10 mouse cellular contexts compared by ENCODE assay signal in genomic region chr15:77213829-77214228, GRCm38 (mm10).
A peak's percentile ranks its signal among the peaks of the same experiment; 100 is the strongest.
DNase-seq lines count a peak whose midpoint lies in the region; ATAC-seq and TF ChIP-seq lines count a peak whose summit lies in the region.
"Had no signal": no experiment of that assay in that cellular context is flagged by ENCODE, and none has a peak within 500 bp of the region (broad histone marks: within the 10 kb centered on the region; RNA-seq: fewer than 3 reads in every experiment).

No protein-coding gene starts in this region.

- peak overlapping the region; percentile 40 for H3K27ac ChIP-seq in hindbrain, embryonic 12.5 days
- no peak overlapping the region for H3K27ac ChIP-seq in hindbrain, embryonic 16.5 days (ENCODE audit: low read depth, low read length)
- H3K27ac ChIP-seq in heart, embryonic 15.5 days: peak overlapping the region; percentile 89
- H3K27ac ChIP-seq in limb, embryonic 15.5 days: peak overlapping the region; percentile 76
- H3K27ac ChIP-seq in left cerebral cortex, adult 2 months: no peak overlapping the region
- no peak overlapping the region for H3K27ac ChIP-seq in forebrain, embryonic 16.5 days (ENCODE audit: low read length)
- H3K27ac ChIP-seq: macrophage had no signal

- WGBS in hindbrain, embryonic 12.5 days: 52% methylated on average over 5 of the region's 5 CpGs
- 50% methylated on average over 5 of the region's 5 CpGs for WGBS in hindbrain, embryonic 16.5 days
- WGBS in heart, embryonic 15.5 days: 28% methylated on average over 5 of the region's 5 CpGs
- 18% methylated on average over 5 of the region's 5 CpGs for WGBS in limb, embryonic 15.5 days
- WGBS in forebrain, embryonic 16.5 days: 54% methylated on average over 5 of the region's 5 CpGs

- no peak overlapping the region for H3K4me2 ChIP-seq in hindbrain, embryonic 12.5 days (replicated peaks)
- no peak overlapping the region for H3K4me2 ChIP-seq in hindbrain, embryonic 16.5 days (ENCODE audit: low read length)
- 0 out of 2 replicates have a peak overlapping the region, but pooled peaks have one; percentile 11 for H3K4me2 ChIP-seq in heart, embryonic 15.5 days
- H3K4me2 ChIP-seq in limb, embryonic 15.5 days: no peak overlapping the region
- no peak overlapping the region for H3K4me2 ChIP-seq in forebrain, embryonic 16.5 days (ENCODE audit: low read length)

- H3K4me3 ChIP-seq in hindbrain, embryonic 12.5 days: no peak overlapping the region
- H3K4me3 ChIP-seq in hindbrain, embryonic 16.5 days (ENCODE audit: low read length): no peak overlapping the region
- no peak overlapping the region for H3K4me3 ChIP-seq in heart, embryonic 15.5 days
- no peak overlapping the region for H3K4me3 ChIP-seq in limb, embryonic 15.5 days
- H3K4me3 ChIP-seq in left cerebral cortex, adult 2 months: no peak overlapping the region
- H3K4me3 ChIP-seq in forebrain, embryonic 16.5 days (replicated peaks; ENCODE audit: low read length): no peak overlapping the region

- H3K4me1 ChIP-seq in hindbrain, embryonic 12.5 days: peaks cover 39% of the 10 kb centered on the region
- peaks cover 11% of the 10 kb centered on the region for H3K4me1 ChIP-seq in hindbrain, embryonic 16.5 days (ENCODE audit: control insufficient read depth, insufficient read depth, low read depth, low read length)
- peaks cover 82% of the 10 kb centered on the region for H3K4me1 ChIP-seq in heart, embryonic 15.5 days (replicated peaks)
- H3K4me1 ChIP-seq in limb, embryonic 15.5 days: peaks cover 54% of the 10 kb centered on the region
- 0 out of 2 replicates have a peak, but pooled peaks cover 3% of the 10 kb centered on the region for H3K4me1 ChIP-seq in forebrain, embryonic 16.5 days (replicated peaks; ENCODE audit: control insufficient read depth, insufficient read depth, low read length)

- no peak for TF ChIP-seq CTCF in brain, embryonic 14.5 days (IDR thresholded peaks at IDR 0.05; ENCODE audit: borderline replicate concordance, extremely low read depth, insufficient read depth, insufficient read length)
- no peak for TF ChIP-seq CTCF in left cerebral cortex, adult 2 months (IDR thresholded peaks at IDR 0.05)

- no peaks in the 10 kb centered on the region for H3K27me3 ChIP-seq in hindbrain, embryonic 12.5 days
- H3K27me3 ChIP-seq in hindbrain, embryonic 16.5 days (replicated peaks; ENCODE audit: control insufficient read depth, insufficient read depth, low read length): no peaks in the 10 kb centered on the region
- no peaks in the 10 kb centered on the region for H3K27me3 ChIP-seq in heart, embryonic 15.5 days
- no peaks in the 10 kb centered on the region for H3K27me3 ChIP-seq in limb, embryonic 15.5 days
- H3K27me3 ChIP-seq in forebrain, embryonic 16.5 days (replicated peaks; ENCODE audit: control insufficient read depth, insufficient read depth, low read length): no peaks in the 10 kb centered on the region

- ATAC-seq in hindbrain, embryonic 12.5 days (ENCODE audit: low FRiP score): no peak
- no peak for ATAC-seq in hindbrain, embryonic 16.5 days
- no peak for ATAC-seq in heart, embryonic 15.5 days (replicated peaks; ENCODE audit: insufficient number of reproducible peaks, insufficient read depth, low FRiP score, low read depth)
- no peak for ATAC-seq in limb, embryonic 15.5 days (ENCODE audit: insufficient number of reproducible peaks, low FRiP score, low TSS enrichment, low read depth)
- ATAC-seq in forebrain, embryonic 16.5 days: no peak

- H3K9ac ChIP-seq in hindbrain, embryonic 12.5 days: no peak overlapping the region
- no peak overlapping the region for H3K9ac ChIP-seq in hindbrain, embryonic 16.5 days (ENCODE audit: low read depth, low read length)
- 0 out of 2 replicates have a peak overlapping the region, but pooled peaks have one; percentile 20 for H3K9ac ChIP-seq in heart, embryonic 15.5 days
- no peak overlapping the region for H3K9ac ChIP-seq in limb, embryonic 15.5 days
- no peak overlapping the region for H3K9ac ChIP-seq in forebrain, embryonic 16.5 days (replicated peaks; ENCODE audit: low read depth, low read length)

- no peak for TF ChIP-seq POLR2A in brain, embryonic 14.5 days (IDR thresholded peaks at IDR 0.05; ENCODE audit: borderline replicate concordance, extremely low read depth, insufficient read depth, insufficient read length, poor library complexity, severe bottlenecking)

- DNase-seq in brain, embryonic 14.5 days (ENCODE audit: low read depth): peak; percentile 34
- DNase-seq in left cerebral cortex, adult 8-10 months (ENCODE audit: low spot score in 2 of 2): no peak
- DNase-seq in left cerebral cortex, adult 2 months (ENCODE audit: extremely low spot score in 1 of 2, low spot score in 2 of 2): no peak
- DNase-seq: adrenal gland, postnatal 25 days had no signal

- intact Hi-C loops in left cerebral cortex, adult 2 months (cut with DNase I): no loop called here

- no peaks in the 10 kb centered on the region for H3K36me3 ChIP-seq in hindbrain, embryonic 12.5 days
- H3K36me3 ChIP-seq in hindbrain, embryonic 16.5 days (ENCODE audit: control insufficient read depth, insufficient read depth, low read length): no peaks in the 10 kb centered on the region
- H3K36me3 ChIP-seq in heart, embryonic 15.5 days: no peaks in the 10 kb centered on the region
- H3K36me3 ChIP-seq in limb, embryonic 15.5 days: no peaks in the 10 kb centered on the region
- no peaks in the 10 kb centered on the region for H3K36me3 ChIP-seq in forebrain, embryonic 16.5 days (ENCODE audit: control insufficient read depth, insufficient read depth)

- no peaks in the 10 kb centered on the region for H3K9me3 ChIP-seq in hindbrain, embryonic 12.5 days (replicated peaks)
- no peaks in the 10 kb centered on the region for H3K9me3 ChIP-seq in hindbrain, embryonic 16.5 days (ENCODE audit: control insufficient read depth, low read length)
- H3K9me3 ChIP-seq in heart, embryonic 15.5 days (replicated peaks): no peaks in the 10 kb centered on the region
- no peaks in the 10 kb centered on the region for H3K9me3 ChIP-seq in limb, embryonic 15.5 days
- H3K9me3 ChIP-seq in forebrain, embryonic 16.5 days (ENCODE audit: control insufficient read depth, low read length): no peaks in the 10 kb centered on the region

Comparison
In these comparisons a context has a peak if more than half of its experiments do, and no peak if none do; other contexts are left out.
1. H3K27ac ChIP-seq: peak in hindbrain, embryonic 12.5 days (single experiment), heart, embryonic 15.5 days (single experiment) and limb, embryonic 15.5 days (single experiment); none in hindbrain, embryonic 16.5 days (single experiment), left cerebral cortex, adult 2 months (single experiment) and forebrain, embryonic 16.5 days (single experiment).